ENCODE assay signal across 27 mouse cellular contexts in the genomic region with DNA sequence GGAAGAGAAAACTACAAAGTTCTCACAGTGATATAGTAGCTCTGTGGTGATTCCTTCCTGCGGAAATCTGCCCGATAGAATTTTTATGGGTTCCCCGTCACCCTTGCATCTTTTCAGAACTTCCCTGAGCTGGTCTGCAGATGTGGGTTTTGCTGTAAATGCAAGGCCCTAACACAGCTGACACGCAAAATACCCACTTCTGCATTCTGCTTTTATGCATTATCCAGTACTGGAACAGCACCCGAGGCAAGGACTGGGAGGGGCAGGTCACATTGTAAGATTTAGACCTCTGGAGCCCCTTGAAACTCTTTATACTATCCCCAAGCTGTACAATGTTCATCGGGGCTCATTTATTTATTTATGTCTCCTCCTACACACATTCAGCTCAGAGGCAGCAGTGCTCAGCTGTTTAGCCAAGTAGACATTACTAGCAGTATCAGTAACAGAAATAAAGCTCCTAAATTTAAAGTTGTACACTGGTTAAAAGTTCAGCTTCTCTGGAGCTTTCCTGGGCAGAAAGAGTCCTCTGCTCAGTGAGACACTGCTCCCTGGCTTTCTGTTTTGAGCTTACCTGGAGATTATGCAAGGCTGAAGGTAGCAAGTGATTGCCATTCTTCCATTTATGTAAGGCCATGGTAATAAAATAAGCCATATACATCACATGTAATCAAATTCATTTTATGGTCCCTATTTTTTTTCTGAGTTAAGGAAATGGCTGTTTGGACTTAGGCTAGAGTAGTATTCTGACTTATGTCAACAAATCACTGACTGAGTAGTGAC.
DNase-seq lines count a peak whose midpoint lies in the region; ATAC-seq and TF ChIP-seq lines count a peak whose summit lies in the region.
"Had no signal": no experiment of that assay in that cellular context is flagged by ENCODE, and none has a peak within 500 bp of the region (broad histone marks: within the 10 kb centered on the region; RNA-seq: fewer than 3 reads in every experiment).

No protein-coding gene starts in this region.

- peak; percentile 28 for DNase-seq in lung, embryonic 14.5 days
- DNase-seq in lung, postnatal 36 days, result no peak
- no peak for DNase-seq in midbrain, embryonic 10.5 days (ENCODE audit: low spot score)
- DNase-seq in spleen, postnatal 4 days (ENCODE audit: low spot score in 2 of 2), result no peak
- no peak for DNase-seq in hindbrain, postnatal 0 days (ENCODE audit: low spot score)
- DNase-seq: adrenal gland, postnatal 10 days; cerebellum, adult 11-12 months; cerebellum, postnatal 10 days; gastrocnemius, postnatal 10 days; heart, adult 18-20 months; heart, postnatal 36 days; kidney, postnatal 14 days; liver, postnatal 0 days; lung, postnatal 10 days; right cerebral cortex, adult 18-20 months; thymus, adult 2 months had no signal

- H3K4me1 ChIP-seq in lung, embryonic 14.5 days (ENCODE audit: insufficient read depth), result peaks cover 11% of the 10 kb centered on the region
- H3K4me1 ChIP-seq in midbrain, embryonic 10.5 days, result no peaks in the 10 kb centered on the region; the same call in 1 of the 2 replicates
- H3K4me1 ChIP-seq in hindbrain, postnatal 0 days (ENCODE audit: insufficient read depth, low read length), result 0 out of 2 replicates have a peak, but pooled peaks cover 4% of the 10 kb centered on the region
- H3K4me1 ChIP-seq: midbrain, embryonic 15.5 days had no signal

- H3K4me2 ChIP-seq in lung, embryonic 14.5 days, result no peak overlapping the region
- H3K4me2 ChIP-seq in hindbrain, postnatal 0 days (ENCODE audit: low read depth, low read length), result no peak overlapping the region
- H3K4me2 ChIP-seq: heart, embryonic 12.5 days; hindbrain, embryonic 14.5 days; limb, embryonic 12.5 days; liver, embryonic 11.5 days; midbrain, embryonic 15.5 days; neural tube, embryonic 15.5 days had no signal

- no peaks in the 10 kb centered on the region for H3K9me3 ChIP-seq in lung, embryonic 14.5 days (ENCODE audit: low read depth, low read length)
- no peaks in the 10 kb centered on the region for H3K9me3 ChIP-seq in midbrain, embryonic 10.5 days (replicated peaks)
- no peaks in the 10 kb centered on the region for H3K9me3 ChIP-seq in hindbrain, postnatal 0 days (ENCODE audit: low read length)
- H3K9me3 ChIP-seq: heart, embryonic 12.5 days; limb, embryonic 12.5 days; midbrain, embryonic 15.5 days; neural tube, embryonic 15.5 days had no signal

- no peaks in the 10 kb centered on the region for H3K27me3 ChIP-seq in lung, embryonic 14.5 days (ENCODE audit: insufficient read depth, low read length)
- H3K27me3 ChIP-seq in midbrain, embryonic 10.5 days (ENCODE audit: low read depth, poor library complexity, severe bottlenecking), result no peaks in the 10 kb centered on the region
- H3K27me3 ChIP-seq in hindbrain, postnatal 0 days (ENCODE audit: insufficient read depth, low read length), result no peaks in the 10 kb centered on the region
- H3K27me3 ChIP-seq: heart, embryonic 12.5 days; limb, embryonic 12.5 days; midbrain, embryonic 15.5 days; neural tube, embryonic 15.5 days had no signal

- no peak overlapping the region for H3K27ac ChIP-seq in lung, embryonic 14.5 days (ENCODE audit: low read depth)
- no peak overlapping the region for H3K27ac ChIP-seq in midbrain, embryonic 10.5 days (replicated peaks)
- no peak overlapping the region for H3K27ac ChIP-seq in hindbrain, postnatal 0 days
- H3K27ac ChIP-seq: hindbrain, embryonic 14.5 days; limb, embryonic 12.5 days; midbrain, embryonic 15.5 days; neural tube, embryonic 15.5 days; stomach, postnatal 0 days had no signal

- no peak overlapping the region for H3K4me3 ChIP-seq in lung, embryonic 14.5 days (ENCODE audit: low read depth, low read length)
- H3K4me3 ChIP-seq in midbrain, embryonic 10.5 days, result no peak overlapping the region
- no peak overlapping the region for H3K4me3 ChIP-seq in hindbrain, postnatal 0 days (ENCODE audit: low read length)
- H3K4me3 ChIP-seq: heart, embryonic 12.5 days; limb, embryonic 12.5 days; midbrain, embryonic 15.5 days; neural tube, embryonic 15.5 days had no signal

- ATAC-seq in lung, embryonic 14.5 days (ENCODE audit: insufficient read depth), result no peak
- peak; percentile 89 to 91 for ATAC-seq in hematopoietic stem cell, adult 5-6 weeks (replicated peaks in 1 of 2; ENCODE audit: insufficient read depth in 1 of 2, low FRiP score in 2 of 2, low TSS enrichment in 1 of 2, low read depth in 1 of 2, poor library complexity in 2 of 2, severe bottlenecking in 2 of 2)
- ATAC-seq in megakaryocyte, adult 5-6 weeks (ENCODE audit: poor library complexity, severe bottlenecking), result peak; percentile 90
- ATAC-seq in hindbrain, postnatal 0 days, result no peak
- ATAC-seq: activated CD4-positive, CD25-positive, alpha-beta regulatory T cell, adult 4 months; forebrain, embryonic 14.5 days; liver, postnatal 0 days; midbrain, embryonic 15.5 days had no signal

- no peak overlapping the region for H3K9ac ChIP-seq in lung, embryonic 14.5 days
- no peak overlapping the region for H3K9ac ChIP-seq in hindbrain, postnatal 0 days (replicated peaks; ENCODE audit: low read length)
- H3K9ac ChIP-seq: heart, embryonic 12.5 days; hindbrain, embryonic 14.5 days; limb, embryonic 12.5 days; liver, postnatal 0 days; midbrain, embryonic 15.5 days; neural tube, embryonic 15.5 days had no signal

- no peaks in the 10 kb centered on the region for H3K36me3 ChIP-seq in lung, embryonic 14.5 days (ENCODE audit: insufficient read depth)
- no peaks in the 10 kb centered on the region for H3K36me3 ChIP-seq in midbrain, embryonic 10.5 days
- no peaks in the 10 kb centered on the region for H3K36me3 ChIP-seq in hindbrain, postnatal 0 days (ENCODE audit: insufficient read depth, low read length)
- H3K36me3 ChIP-seq: heart, embryonic 12.5 days; limb, embryonic 12.5 days; midbrain, embryonic 15.5 days; neural tube, embryonic 15.5 days had no signal

- no peak for TF ChIP-seq CTCF in lung, embryonic 14.5 days (IDR thresholded peaks at IDR 0.05; ENCODE audit: low read depth)
- no peak for TF ChIP-seq CTCF in hindbrain, postnatal 0 days (IDR thresholded peaks at IDR 0.05; ENCODE audit: low read depth)

- 63% methylated on average over 6 of the region's 6 CpGs for WGBS in lung, embryonic 14.5 days
- 89% methylated on average over 6 of the region's 6 CpGs for WGBS in midbrain, embryonic 10.5 days
- 82% methylated on average over 6 of the region's 6 CpGs for WGBS in hindbrain, postnatal 0 days

Comparison
In these comparisons a context has a peak if more than half of its experiments do, and no peak if none do; other contexts are left out.
1. ATAC-seq: peak in hematopoietic stem cell, adult 5-6 weeks (2 of 2) and megakaryocyte, adult 5-6 weeks (single experiment); none in lung, embryonic 14.5 days (single experiment) and hindbrain, postnatal 0 days (single experiment).